Mouse (Mus musculus): ENCODE results near the gene Hao2. TPM values are rescaled to one million over a fixed set of nuclear protein-coding genes. Genes with fewer than 3 reads are reported as not detected.

The Hao2 gene
- polyA plus RNA-seq, 1 experiment from 2014 or later: not detected

DNA sequence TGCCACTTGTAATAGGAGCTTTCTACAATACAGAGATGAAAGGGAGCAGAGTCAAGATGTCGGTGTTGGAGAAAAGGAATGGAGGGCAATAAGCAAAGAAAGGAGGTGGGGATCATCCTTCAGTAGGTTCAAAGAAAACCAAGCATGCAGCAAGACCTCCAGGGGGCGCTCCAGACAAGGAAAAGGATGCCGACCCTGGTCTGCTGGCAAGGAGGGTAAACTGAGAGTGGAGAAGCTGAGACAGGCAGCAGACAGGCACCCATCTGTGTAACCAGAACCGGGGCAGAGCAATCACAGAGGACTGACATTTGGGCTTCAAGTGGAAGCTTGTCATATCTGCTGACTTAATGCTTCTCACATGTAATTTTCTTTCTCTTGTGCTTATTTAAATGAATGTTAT, 22.6 kb upstream of the Hao2 start:
- no peak overlapping the region for H3K4me3 ChIP-seq
- H3K9ac ChIP-seq: no peak overlapping the region
- 6% methylated on average over 4 of the region's 4 CpGs for WGBS
- ATAC-seq (replicated peaks; ENCODE audit: insufficient number of reproducible peaks, insufficient read depth, low FRiP score, low read depth): no peak
- H3K36me3 ChIP-seq: no peaks in the 10 kb centered on the region
- H3K4me1 ChIP-seq (replicated peaks): no peaks in the 10 kb centered on the region
- no peaks in the 10 kb centered on the region for H3K27me3 ChIP-seq
- H3K9me3 ChIP-seq (replicated peaks): no peaks in the 10 kb centered on the region
- H3K4me2 ChIP-seq: no peak overlapping the region
- no peak overlapping the region for H3K27ac ChIP-seq

DNA sequence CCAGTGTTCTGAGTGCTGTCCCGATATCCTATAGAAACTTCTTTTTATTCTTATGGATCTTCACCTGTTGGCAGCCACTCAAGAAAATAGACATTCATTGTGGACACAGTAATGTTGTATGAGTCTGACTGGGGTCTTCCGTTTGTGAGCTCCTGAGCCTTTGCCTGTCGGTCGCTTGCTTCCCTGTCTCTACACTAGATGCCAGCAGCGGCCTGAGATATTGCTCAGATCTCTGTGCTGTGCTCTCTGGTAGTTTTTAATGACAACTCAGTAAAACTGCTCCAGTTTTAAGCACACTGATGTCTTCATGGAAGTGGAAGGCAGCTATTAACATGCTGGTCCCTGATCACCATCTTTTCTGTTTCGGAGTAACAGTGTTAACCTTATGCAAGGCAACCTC, 20.6 kb upstream of the Hao2 start:
- 71% methylated on average over 6 of the region's 6 CpGs for WGBS
- Histone ChIP-seq H3K9ac (no peak overlapping the region), H3K9me3 (replicated peaks) (no peaks in the 10 kb centered on the region), H3K4me3 (no peak overlapping the region), H3K27me3 (no peaks in the 10 kb centered on the region), H3K4me2 (no peak overlapping the region), H3K36me3 (no peaks in the 10 kb centered on the region), H3K4me1 (replicated peaks) (no peaks in the 10 kb centered on the region), H3K27ac (no peak overlapping the region)
- ATAC-seq (replicated peaks; ENCODE audit: insufficient number of reproducible peaks, insufficient read depth, low FRiP score, low read depth): no peak

- no peaks in the 10 kb centered on the region for H3K4me1 ChIP-seq (replicated peaks)
- H3K27me3 ChIP-seq: no peaks in the 10 kb centered on the region
- no peak overlapping the region for H3K4me3 ChIP-seq
- no peak overlapping the region for H3K9ac ChIP-seq
- no peak overlapping the region for H3K4me2 ChIP-seq
- H3K9me3 ChIP-seq (replicated peaks): no peaks in the 10 kb centered on the region
- H3K27ac ChIP-seq: no peak overlapping the region
- 85% methylated on average over 2 of the region's 2 CpGs for WGBS
- no peak for ATAC-seq (replicated peaks; ENCODE audit: insufficient number of reproducible peaks, insufficient read depth, low FRiP score, low read depth)
- H3K36me3 ChIP-seq: no peaks in the 10 kb centered on the region
Observed at GRCm38 (mm10) chr3:98897606-98898005, 4.6 kb upstream of the Hao2 start.

- no peaks in the 10 kb centered on the region for H3K9me3 ChIP-seq (replicated peaks)
- H3K36me3 ChIP-seq: no peaks in the 10 kb centered on the region
- no peak for ATAC-seq (replicated peaks; ENCODE audit: insufficient number of reproducible peaks, insufficient read depth, low FRiP score, low read depth)
- H3K9ac ChIP-seq: no peak overlapping the region
- no peaks in the 10 kb centered on the region for H3K4me1 ChIP-seq (replicated peaks)
- no peak overlapping the region for H3K27ac ChIP-seq
- no peaks in the 10 kb centered on the region for H3K27me3 ChIP-seq
- 38% methylated on average over 10 of the region's 10 CpGs for WGBS
- H3K4me2 ChIP-seq: peak overlapping the region; percentile 48
- 0 out of 2 replicates have a peak overlapping the region, but pooled peaks have one; percentile 17 for H3K4me3 ChIP-seq
Observed at GRCm38 (mm10) chr3:98895071-98895601, 2.1 kb upstream of the Hao2 start.

DNA sequence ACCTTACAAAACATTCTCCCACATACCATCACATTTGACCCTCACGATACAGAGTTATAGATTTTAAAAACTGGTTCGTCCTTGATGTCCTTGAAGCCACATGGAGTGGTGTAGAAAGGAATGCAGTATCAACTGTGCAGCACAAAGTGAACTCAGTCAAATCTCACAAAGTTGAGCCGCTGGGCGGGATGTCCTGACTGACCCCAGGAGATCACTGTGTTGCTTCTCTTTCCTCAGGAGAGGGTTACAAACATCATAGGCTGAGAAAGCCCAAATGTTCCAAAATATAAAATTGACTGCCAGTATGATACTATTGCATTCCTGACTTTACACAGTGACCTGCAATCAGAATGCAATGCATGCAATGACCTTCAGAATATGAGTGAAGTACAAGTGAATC, 2.6 kb downstream of the Hao2 start:
- Histone ChIP-seq H3K36me3 (no peaks in the 10 kb centered on the region), H3K4me1 (replicated peaks) (no peaks in the 10 kb centered on the region), H3K27ac (no peak overlapping the region), H3K4me3 (no peak overlapping the region), H3K9ac (no peak overlapping the region), H3K27me3 (no peaks in the 10 kb centered on the region), H3K9me3 (replicated peaks) (no peaks in the 10 kb centered on the region), H3K4me2 (no peak overlapping the region)
- no peak for ATAC-seq (replicated peaks; ENCODE audit: insufficient number of reproducible peaks, insufficient read depth, low FRiP score, low read depth)
- WGBS: 53% methylated on average over 4 of the region's 4 CpGs

DNA sequence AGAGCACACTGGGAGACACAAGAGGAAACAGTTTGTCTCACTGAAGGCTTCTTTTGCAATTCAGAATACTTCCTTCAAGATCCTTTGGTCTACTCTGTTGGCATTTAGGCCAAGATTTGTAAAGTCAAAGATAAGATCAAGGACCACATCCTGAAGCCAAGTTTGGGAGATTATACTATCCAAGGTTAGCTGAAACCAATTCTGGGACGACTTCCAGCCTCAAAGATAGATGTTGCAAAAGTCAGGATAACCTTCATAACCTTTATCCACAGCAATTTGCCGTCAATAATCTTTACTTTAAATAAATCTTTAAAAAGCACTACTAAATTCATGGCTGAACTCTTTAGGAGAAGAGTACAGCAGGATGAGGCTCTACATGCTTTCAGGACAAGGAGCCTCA, 4.8 kb downstream of the Hao2 start:
- H3K4me3 ChIP-seq: no peak overlapping the region

GRCm38 (mm10) chr3:98880831-98881230, 12.2 kb downstream of the Hao2 start:
- WGBS: 87% methylated on average over 2 of the region's 2 CpGs
- no peaks in the 10 kb centered on the region for H3K36me3 ChIP-seq

More for the DNA sequence above, 4.8 kb downstream of the Hao2 start:
- H3K9me3 ChIP-seq (replicated peaks): no peaks in the 10 kb centered on the region
- no peak overlapping the region for H3K9ac ChIP-seq
- 61% methylated on average over 2 of the region's 2 CpGs for WGBS
- H3K4me1 ChIP-seq (replicated peaks): no peaks in the 10 kb centered on the region
- no peak overlapping the region for H3K4me2 ChIP-seq
- H3K27me3 ChIP-seq: no peaks in the 10 kb centered on the region
- no peak for ATAC-seq (replicated peaks; ENCODE audit: insufficient number of reproducible peaks, insufficient read depth, low FRiP score, low read depth)
- no peak overlapping the region for H3K27ac ChIP-seq
- no peaks in the 10 kb centered on the region for H3K36me3 ChIP-seq

GRCm38 (mm10) chr3:98880216-98880615, 12.8 kb downstream of the Hao2 start:
- no peak overlapping the region for H3K9ac ChIP-seq
- H3K27ac ChIP-seq: no peak overlapping the region
- H3K4me2 ChIP-seq: no peak overlapping the region
- H3K4me3 ChIP-seq: no peak overlapping the region
- WGBS: 79% methylated on average over 6 of the region's 6 CpGs
- no peaks in the 10 kb centered on the region for H3K4me1 ChIP-seq (replicated peaks)
- no peak for ATAC-seq (replicated peaks; ENCODE audit: insufficient number of reproducible peaks, insufficient read depth, low FRiP score, low read depth)
- H3K9me3 ChIP-seq (replicated peaks): no peaks in the 10 kb centered on the region
- no peaks in the 10 kb centered on the region for H3K36me3 ChIP-seq
- H3K27me3 ChIP-seq: no peaks in the 10 kb centered on the region

More at GRCm38 (mm10) chr3:98880831-98881230, 12.2 kb downstream of the Hao2 start:
- Histone ChIP-seq H3K4me2 (no peak overlapping the region), H3K4me3 (no peak overlapping the region), H3K27ac (no peak overlapping the region), H3K4me1 (replicated peaks) (no peaks in the 10 kb centered on the region), H3K9me3 (replicated peaks) (no peaks in the 10 kb centered on the region), H3K9ac (no peak overlapping the region), H3K27me3 (no peaks in the 10 kb centered on the region)
- no peak for ATAC-seq (replicated peaks; ENCODE audit: insufficient number of reproducible peaks, insufficient read depth, low FRiP score, low read depth)

- Histone ChIP-seq H3K9me3 (replicated peaks) (no peaks in the 10 kb centered on the region), H3K4me3 (no peak overlapping the region), H3K9ac (no peak overlapping the region), H3K36me3 (no peaks in the 10 kb centered on the region), H3K4me2 (no peak overlapping the region), H3K27ac (no peak overlapping the region), H3K27me3 (no peaks in the 10 kb centered on the region), H3K4me1 (replicated peaks) (no peaks in the 10 kb centered on the region)
- 90% methylated on average over 2 of the region's 2 CpGs for WGBS
- ATAC-seq (replicated peaks; ENCODE audit: insufficient number of reproducible peaks, insufficient read depth, low FRiP score, low read depth): no peak
Observed at GRCm38 (mm10) chr3:98868219-98868618, 24.8 kb downstream of the Hao2 start.

DNA sequence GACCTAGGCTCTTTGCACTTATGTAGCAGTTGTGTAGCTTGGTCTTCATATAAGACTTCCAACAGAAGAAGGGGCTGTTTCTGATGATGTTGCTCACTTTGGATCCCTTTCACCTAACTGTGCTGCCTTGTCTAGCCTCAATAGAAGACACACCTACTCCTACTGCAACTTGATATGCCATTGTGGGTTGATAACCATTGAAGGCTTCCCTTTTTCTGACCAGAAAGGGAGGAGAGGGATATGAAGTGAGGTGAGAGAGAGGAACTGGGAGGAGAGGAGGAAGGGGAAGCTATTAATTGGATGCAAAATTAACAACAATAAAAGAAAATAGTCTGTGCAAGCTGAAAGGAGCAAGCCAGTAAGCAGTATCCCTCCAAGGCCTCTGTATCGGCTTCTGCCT, 30.2 kb downstream of the Hao2 start:
- H3K9me3 ChIP-seq (replicated peaks): no peaks in the 10 kb centered on the region
- ATAC-seq (replicated peaks; ENCODE audit: insufficient number of reproducible peaks, insufficient read depth, low FRiP score, low read depth): no peak
- H3K4me1 ChIP-seq (replicated peaks): no peaks in the 10 kb centered on the region
- no peaks in the 10 kb centered on the region for H3K36me3 ChIP-seq
- no peaks in the 10 kb centered on the region for H3K27me3 ChIP-seq
- 91% methylated on average over 1 of the region's 1 CpGs for WGBS
- H3K4me2 ChIP-seq: no peak overlapping the region
- H3K27ac ChIP-seq: no peak overlapping the region
- H3K4me3 ChIP-seq: no peak overlapping the region
- no peak overlapping the region for H3K9ac ChIP-seq

DNA sequence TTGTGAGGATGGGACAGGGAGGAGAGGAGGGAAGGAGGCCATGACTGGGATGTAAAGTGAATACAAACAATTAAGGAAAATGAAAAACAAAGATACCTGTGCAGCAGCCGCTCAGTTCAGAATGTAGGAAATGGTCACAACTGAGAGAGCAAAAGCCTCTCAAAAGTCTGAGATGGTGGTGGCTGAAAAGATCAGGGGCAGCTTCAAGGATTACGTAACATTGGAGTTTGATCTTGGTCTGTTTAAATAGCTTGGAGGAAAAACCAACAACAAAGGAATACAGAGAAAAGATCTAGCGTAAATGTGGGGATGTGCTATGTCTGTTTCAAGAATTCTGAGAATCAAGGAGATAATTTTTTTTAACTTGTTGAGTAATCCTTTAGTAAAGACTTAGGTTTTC, 33.5 kb downstream of the Hao2 start, which contains the start of gene Hsd3b1:
TSS of gene Hsd3b1 (minus strand) at position 219 of the 400 bp plus-strand sequence.
- Histone ChIP-seq H3K4me3 (no peak within 1 kb of the TSS), H3K27ac (no peak within 1 kb of the TSS), H3K27me3 (no peaks in the 10 kb centered on the region), H3K4me1 (replicated peaks) (peaks cover 6% of the 10 kb centered on the region), H3K9me3 (replicated peaks) (no peaks in the 10 kb centered on the region), H3K4me2 (no peak within 1 kb of the TSS), H3K9ac (no peak within 1 kb of the TSS), H3K36me3 (no peaks in the 10 kb centered on the region)
- WGBS: 86% methylated on average over 3 of the region's 3 CpGs
- ATAC-seq (replicated peaks; ENCODE audit: insufficient number of reproducible peaks, insufficient read depth, low FRiP score, low read depth): no peak

- Histone ChIP-seq H3K9me3 (replicated peaks) (no peaks in the 10 kb centered on the region), H3K9ac (no peak overlapping the region), H3K4me1 (replicated peaks) (peaks cover 6% of the 10 kb centered on the region), H3K4me3 (no peak overlapping the region), H3K4me2 (no peak overlapping the region), H3K27ac (no peak overlapping the region), H3K36me3 (no peaks in the 10 kb centered on the region), H3K27me3 (no peaks in the 10 kb centered on the region)
- 28% methylated on average over 2 of the region's 2 CpGs for WGBS
- no peak for ATAC-seq (replicated peaks; ENCODE audit: insufficient number of reproducible peaks, insufficient read depth, low FRiP score, low read depth)
Observed at GRCm38 (mm10) chr3:98858051-98858450, 35.0 kb downstream of the Hao2 start.

Data from heart, embryonic 15.5 days (tissue).